ENCODE assay signal across 10 mouse cellular contexts in the genomic region with DNA sequence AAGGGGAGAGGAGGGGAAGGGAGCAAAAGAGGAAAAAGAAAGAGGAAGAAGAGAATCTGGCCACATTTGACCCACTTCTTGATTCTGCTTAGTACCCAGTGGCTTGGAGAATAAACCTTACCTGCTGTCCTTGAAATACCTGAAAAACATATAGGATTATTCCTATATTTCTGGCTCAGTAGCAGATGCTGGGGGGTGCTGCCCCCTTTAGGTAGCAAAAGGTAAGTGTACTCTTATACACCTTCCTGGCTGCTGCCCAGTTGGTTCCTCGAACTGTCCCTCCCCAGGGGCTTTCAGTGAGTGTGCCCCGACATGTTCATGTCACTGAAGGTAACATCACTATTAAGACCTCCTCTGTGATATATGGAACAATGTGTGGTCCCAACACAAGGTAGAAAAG.
DNase-seq lines count a peak whose midpoint lies in the region; ATAC-seq and TF ChIP-seq lines count a peak whose summit lies in the region.
"Had no signal": no experiment of that assay in that cellular context is flagged by ENCODE, and none has a peak within 500 bp of the region (broad histone marks: within the 10 kb centered on the region; RNA-seq: fewer than 3 reads in every experiment).

No protein-coding gene starts in this region.

- no peak overlapping the region for H3K4me3 ChIP-seq in kidney, postnatal 0 days (replicated peaks; ENCODE audit: low read depth, low read length)
- no peak overlapping the region for H3K4me3 ChIP-seq in kidney, embryonic 14.5 days (ENCODE audit: low read length)
- no peak overlapping the region for H3K4me3 ChIP-seq in neural tube, embryonic 11.5 days (ENCODE audit: low read depth, low read length)
- H3K4me3 ChIP-seq in neural tube, embryonic 15.5 days (replicated peaks), result no peak overlapping the region
- no peak overlapping the region for H3K4me3 ChIP-seq in hindbrain, embryonic 13.5 days
- H3K4me3 ChIP-seq: limb, embryonic 12.5 days had no signal

- 66% methylated on average over 2 of the region's 2 CpGs for WGBS in kidney, postnatal 0 days
- 75% methylated on average over 2 of the region's 2 CpGs for WGBS in kidney, embryonic 14.5 days
- WGBS in neural tube, embryonic 11.5 days, result 60% methylated on average over 2 of the region's 2 CpGs
- WGBS in neural tube, embryonic 15.5 days, result 79% methylated on average over 2 of the region's 2 CpGs
- WGBS in hindbrain, embryonic 13.5 days, result 65% methylated on average over 2 of the region's 2 CpGs

- no peak overlapping the region for H3K9ac ChIP-seq in kidney, postnatal 0 days (ENCODE audit: low read depth, low read length)
- H3K9ac ChIP-seq in kidney, embryonic 14.5 days (ENCODE audit: low read depth, low read length), result no peak overlapping the region
- H3K9ac ChIP-seq in neural tube, embryonic 11.5 days (ENCODE audit: low read length), result no peak overlapping the region
- no peak overlapping the region for H3K9ac ChIP-seq in neural tube, embryonic 15.5 days (replicated peaks)
- no peak overlapping the region for H3K9ac ChIP-seq in hindbrain, embryonic 13.5 days
- H3K9ac ChIP-seq: limb, embryonic 12.5 days had no signal

- no peak for DNase-seq in kidney, postnatal 0 days (ENCODE audit: low spot score)
- no peak for DNase-seq in neural tube, embryonic 11.5 days (ENCODE audit: low spot score)
- DNase-seq in naive thymus-derived CD4-positive, alpha-beta T cell, adult 2 months (ENCODE audit: low read depth), result peak; percentile 10
- DNase-seq: adrenal gland, postnatal 25 days; layer of hippocampus, adult 9-11 months had no signal

- no peaks in the 10 kb centered on the region for H3K36me3 ChIP-seq in kidney, postnatal 0 days (ENCODE audit: insufficient read depth, low read length)
- H3K36me3 ChIP-seq in kidney, embryonic 14.5 days (ENCODE audit: control insufficient read depth, insufficient read depth, low read length), result no peaks in the 10 kb centered on the region
- H3K36me3 ChIP-seq in neural tube, embryonic 11.5 days (ENCODE audit: control insufficient read depth, insufficient read depth, low read length), result no peaks in the 10 kb centered on the region
- H3K36me3 ChIP-seq in neural tube, embryonic 15.5 days, result no peaks in the 10 kb centered on the region
- H3K36me3 ChIP-seq in hindbrain, embryonic 13.5 days, result no peaks in the 10 kb centered on the region
- H3K36me3 ChIP-seq: limb, embryonic 12.5 days had no signal

- peak; percentile 48 for TF ChIP-seq CTCF in kidney, postnatal 0 days (IDR thresholded peaks at IDR 0.05; ENCODE audit: low read depth)

- no peak overlapping the region for H3K27ac ChIP-seq in kidney, postnatal 0 days
- H3K27ac ChIP-seq in kidney, embryonic 14.5 days (ENCODE audit: low read depth, low read length), result no peak overlapping the region
- 0 out of 2 replicates have a peak overlapping the region, but pooled peaks have one; percentile 17 for H3K27ac ChIP-seq in neural tube, embryonic 11.5 days (ENCODE audit: low read depth, low read length)
- H3K27ac ChIP-seq in neural tube, embryonic 15.5 days (replicated peaks), result no peak overlapping the region
- H3K27ac ChIP-seq in hindbrain, embryonic 13.5 days, result peak overlapping the region; percentile 78; the same call in 1 of the 2 replicates
- H3K27ac ChIP-seq: limb, embryonic 12.5 days had no signal

- no peaks in the 10 kb centered on the region for H3K4me1 ChIP-seq in kidney, postnatal 0 days (replicated peaks; ENCODE audit: insufficient read depth, low read length)
- no peaks in the 10 kb centered on the region for H3K4me1 ChIP-seq in kidney, embryonic 14.5 days (ENCODE audit: control insufficient read depth, insufficient read depth, low read length)
- 0 out of 2 replicates have a peak, but pooled peaks cover 6% of the 10 kb centered on the region for H3K4me1 ChIP-seq in neural tube, embryonic 11.5 days (ENCODE audit: control insufficient read depth, insufficient read depth, low read length)
- peaks cover 13% of the 10 kb centered on the region for H3K4me1 ChIP-seq in neural tube, embryonic 15.5 days
- peaks cover 25% of the 10 kb centered on the region for H3K4me1 ChIP-seq in hindbrain, embryonic 13.5 days (replicated peaks)
- H3K4me1 ChIP-seq: limb, embryonic 12.5 days had no signal

- no peak overlapping the region for H3K4me2 ChIP-seq in kidney, postnatal 0 days (ENCODE audit: low read length)
- H3K4me2 ChIP-seq in kidney, embryonic 14.5 days (replicated peaks; ENCODE audit: low read depth, low read length), result no peak overlapping the region
- no peak overlapping the region for H3K4me2 ChIP-seq in neural tube, embryonic 11.5 days (ENCODE audit: low read depth)
- H3K4me2 ChIP-seq in neural tube, embryonic 15.5 days, result no peak overlapping the region
- no peak overlapping the region for H3K4me2 ChIP-seq in hindbrain, embryonic 13.5 days
- H3K4me2 ChIP-seq: limb, embryonic 12.5 days had no signal

- H3K27me3 ChIP-seq in kidney, postnatal 0 days (ENCODE audit: insufficient read depth, low read length), result no peaks in the 10 kb centered on the region
- no peaks in the 10 kb centered on the region for H3K27me3 ChIP-seq in kidney, embryonic 14.5 days (ENCODE audit: control insufficient read depth, insufficient read depth, low read length)
- H3K27me3 ChIP-seq in neural tube, embryonic 11.5 days (ENCODE audit: control insufficient read depth, insufficient read depth, low read length), result no peaks in the 10 kb centered on the region
- no peaks in the 10 kb centered on the region for H3K27me3 ChIP-seq in neural tube, embryonic 15.5 days (replicated peaks)
- H3K27me3 ChIP-seq in hindbrain, embryonic 13.5 days, result no peaks in the 10 kb centered on the region
- H3K27me3 ChIP-seq: limb, embryonic 12.5 days had no signal

- H3K9me3 ChIP-seq in kidney, postnatal 0 days (replicated peaks; ENCODE audit: low read length), result no peaks in the 10 kb centered on the region
- no peaks in the 10 kb centered on the region for H3K9me3 ChIP-seq in kidney, embryonic 14.5 days (ENCODE audit: control insufficient read depth, low read length)
- no peaks in the 10 kb centered on the region for H3K9me3 ChIP-seq in neural tube, embryonic 11.5 days (ENCODE audit: control insufficient read depth, low read length)
- no peaks in the 10 kb centered on the region for H3K9me3 ChIP-seq in neural tube, embryonic 15.5 days (replicated peaks)
- no peaks in the 10 kb centered on the region for H3K9me3 ChIP-seq in hindbrain, embryonic 13.5 days
- H3K9me3 ChIP-seq: limb, embryonic 12.5 days had no signal

- no peak for ATAC-seq in kidney, postnatal 0 days (replicated peaks; ENCODE audit: low FRiP score, low read depth)
- no peak for ATAC-seq in kidney, embryonic 14.5 days (ENCODE audit: low FRiP score, low TSS enrichment)
- ATAC-seq in neural tube, embryonic 11.5 days (ENCODE audit: insufficient read depth, low FRiP score, low TSS enrichment), result no peak
- no peak for ATAC-seq in neural tube, embryonic 15.5 days (ENCODE audit: low FRiP score)
- no peak for ATAC-seq in hindbrain, embryonic 13.5 days (ENCODE audit: low FRiP score)
- ATAC-seq in erythroid progenitor cell, adult 5-6 weeks (replicated peaks; ENCODE audit: low FRiP score, poor library complexity, severe bottlenecking), result no peak

Comparison
In these comparisons a context has a peak if more than half of its experiments do, and no peak if none do; other contexts are left out.
1. H3K27ac ChIP-seq: peak in neural tube, embryonic 11.5 days (single experiment) and hindbrain, embryonic 13.5 days (single experiment); none in kidney, postnatal 0 days (single experiment), kidney, embryonic 14.5 days (single experiment) and neural tube, embryonic 15.5 days (single experiment).